Mouse (Mus musculus): Measurements from ENCODE around the gene Unc13d. TPM values are rescaled to one million over a fixed set of nuclear protein-coding genes. Genes with fewer than 3 reads are reported as not detected.

Unc13d gene
- polyA plus RNA-seq, 1 experiment, result 7.1 TPM

- Histone ChIP-seq H3K27me3 (ENCODE audit: control insufficient read depth, insufficient read depth, low read length) (no peaks in the 10 kb centered on the region), H3K27ac (ENCODE audit: insufficient read depth, low read depth, low read length) (no peak overlapping the region), H3K36me3 (ENCODE audit: control insufficient read depth, insufficient read depth, low read length) (peaks cover 27% of the 10 kb centered on the region), H3K4me3 (ENCODE audit: low read depth, low read length) (peak overlapping the region; percentile 55), H3K4me1 (ENCODE audit: control insufficient read depth, insufficient read depth, insufficient read length, low read length) (peaks cover 14% of the 10 kb centered on the region)
- no peak for TF ChIP-seq CTCF (IDR thresholded peaks at IDR 0.05; ENCODE audit: extremely low read depth, insufficient read length, insufficient replicate concordance, low read depth, low read length)
- no peak for TF ChIP-seq POLR2A (IDR thresholded peaks at IDR 0.05; ENCODE audit: low read depth, low read length)
- 87% methylated on average over 7 of the region's 7 CpGs for WGBS
Measured at GRCm38 (mm10) chr11:116076266-116076540, 1.6 kb downstream of the Unc13d start.

GRCm38 (mm10) chr11:116075539-116076265 is 2.1 kb downstream of the Unc13d start:
- Histone ChIP-seq H3K27me3 (ENCODE audit: control insufficient read depth, insufficient read depth, low read length) (no peaks in the 10 kb centered on the region), H3K27ac (ENCODE audit: insufficient read depth, low read depth, low read length) (no peak overlapping the region), H3K36me3 (ENCODE audit: control insufficient read depth, insufficient read depth, low read length) (peaks cover 22% of the 10 kb centered on the region), H3K4me1 (ENCODE audit: control insufficient read depth, insufficient read depth, insufficient read length, low read length) (peaks cover 14% of the 10 kb centered on the region), H3K4me3 (ENCODE audit: low read depth, low read length) (no peak overlapping the region)
- TF ChIP-seq POLR2A (IDR thresholded peaks at IDR 0.05; ENCODE audit: low read depth, low read length) (no peak), CTCF (IDR thresholded peaks at IDR 0.05; ENCODE audit: extremely low read depth, insufficient read length, insufficient replicate concordance, low read depth, low read length) (no peak)
- WGBS, result 55% methylated on average over 20 of the region's 20 CpGs

GRCm38 (mm10) chr11:116074436-116074991 is 3.2 kb downstream of the Unc13d start:
- 75% methylated on average over 7 of the region's 7 CpGs for WGBS
- H3K36me3 ChIP-seq (ENCODE audit: control insufficient read depth, insufficient read depth, low read length), result peaks cover 10% of the 10 kb centered on the region
- no peak overlapping the region for H3K27ac ChIP-seq (ENCODE audit: insufficient read depth, low read depth, low read length)
- peaks cover 14% of the 10 kb centered on the region for H3K4me1 ChIP-seq (ENCODE audit: control insufficient read depth, insufficient read depth, insufficient read length, low read length)
- no peak for TF ChIP-seq CTCF (IDR thresholded peaks at IDR 0.05; ENCODE audit: extremely low read depth, insufficient read length, insufficient replicate concordance, low read depth, low read length)
- no peak for TF ChIP-seq POLR2A (IDR thresholded peaks at IDR 0.05; ENCODE audit: low read depth, low read length)
- no peak overlapping the region for H3K4me3 ChIP-seq (ENCODE audit: low read depth, low read length)
- no peaks in the 10 kb centered on the region for H3K27me3 ChIP-seq (ENCODE audit: control insufficient read depth, insufficient read depth, low read length)

GRCm38 (mm10) chr11:116072608-116073007 is 5.2 kb downstream of the Unc13d start:
- H3K27ac ChIP-seq (ENCODE audit: insufficient read depth, low read depth, low read length), result no peak overlapping the region
- peaks cover 5% of the 10 kb centered on the region; the same call in 1 of the 2 replicates for H3K4me1 ChIP-seq (ENCODE audit: control insufficient read depth, insufficient read depth, insufficient read length, low read length)
- H3K36me3 ChIP-seq (ENCODE audit: control insufficient read depth, insufficient read depth, low read length), result no peaks in the 10 kb centered on the region
- no peak overlapping the region for H3K4me3 ChIP-seq (ENCODE audit: low read depth, low read length)
- no peaks in the 10 kb centered on the region for H3K27me3 ChIP-seq (ENCODE audit: control insufficient read depth, insufficient read depth, low read length)
- 88% methylated on average over 3 of the region's 3 CpGs for WGBS
- no peak for TF ChIP-seq POLR2A (IDR thresholded peaks at IDR 0.05; ENCODE audit: low read depth, low read length)
- no peak for TF ChIP-seq CTCF (IDR thresholded peaks at IDR 0.05; ENCODE audit: extremely low read depth, insufficient read length, insufficient replicate concordance, low read depth, low read length)

- no peaks in the 10 kb centered on the region for H3K27me3 ChIP-seq (ENCODE audit: control insufficient read depth, insufficient read depth, low read length)
- WGBS, result 47% methylated on average over 5 of the region's 5 CpGs
- no peak overlapping the region for H3K4me3 ChIP-seq (ENCODE audit: low read depth, low read length)
- TF ChIP-seq POLR2A (IDR thresholded peaks at IDR 0.05; ENCODE audit: low read depth, low read length) (no peak), CTCF (IDR thresholded peaks at IDR 0.05; ENCODE audit: extremely low read depth, insufficient read length, insufficient replicate concordance, low read depth, low read length) (peak; percentile 71; the same call in 1 of the 2 replicates)
- H3K36me3 ChIP-seq (ENCODE audit: control insufficient read depth, insufficient read depth, low read length), result no peaks in the 10 kb centered on the region
- H3K4me1 ChIP-seq (ENCODE audit: control insufficient read depth, insufficient read depth, insufficient read length, low read length), result no peaks in the 10 kb centered on the region; the same call in 1 of the 2 replicates
- no peak overlapping the region for H3K27ac ChIP-seq (ENCODE audit: insufficient read depth, low read depth, low read length)
Measured at GRCm38 (mm10) chr11:116071510-116071909, 6.3 kb downstream of the Unc13d start.

- peaks cover 4% of the 10 kb centered on the region; the same call in 1 of the 2 replicates for H3K36me3 ChIP-seq (ENCODE audit: control insufficient read depth, insufficient read depth, low read length)
- peaks cover 9% of the 10 kb centered on the region; the same call in 1 of the 2 replicates for H3K4me1 ChIP-seq (ENCODE audit: control insufficient read depth, insufficient read depth, insufficient read length, low read length)
- H3K27ac ChIP-seq (ENCODE audit: insufficient read depth, low read depth, low read length), result no peak overlapping the region
- no peaks in the 10 kb centered on the region for H3K27me3 ChIP-seq (ENCODE audit: control insufficient read depth, insufficient read depth, low read length)
- WGBS, result 81% methylated on average over 12 of the region's 12 CpGs
- TF ChIP-seq CTCF (IDR thresholded peaks at IDR 0.05; ENCODE audit: extremely low read depth, insufficient read length, insufficient replicate concordance, low read depth, low read length) (no peak), POLR2A (IDR thresholded peaks at IDR 0.05; ENCODE audit: low read depth, low read length) (no peak)
- no peak overlapping the region for H3K4me3 ChIP-seq (ENCODE audit: low read depth, low read length)
Measured at GRCm38 (mm10) chr11:116065345-116065744, 12.4 kb downstream of the Unc13d start.

- no peak for TF ChIP-seq CTCF (IDR thresholded peaks at IDR 0.05; ENCODE audit: extremely low read depth, insufficient read length, insufficient replicate concordance, low read depth, low read length)
- WGBS, result 77% methylated on average over 23 of the region's 23 CpGs
- Histone ChIP-seq H3K4me1 (ENCODE audit: control insufficient read depth, insufficient read depth, insufficient read length, low read length) (peaks cover 12% of the 10 kb centered on the region), H3K27ac (ENCODE audit: insufficient read depth, low read depth, low read length) (no peak overlapping the region), H3K4me3 (ENCODE audit: low read depth, low read length) (no peak overlapping the region), H3K36me3 (ENCODE audit: control insufficient read depth, insufficient read depth, low read length) (peaks cover 6% of the 10 kb centered on the region; the same call in 1 of the 2 replicates), H3K27me3 (ENCODE audit: control insufficient read depth, insufficient read depth, low read length) (no peaks in the 10 kb centered on the region)
Measured at GRCm38 (mm10) chr11:116064187-116064867, 13.4 kb downstream of the Unc13d start.
